Comparison of ENCODE assay signal across 11 mouse cellular contexts in the genomic region with DNA sequence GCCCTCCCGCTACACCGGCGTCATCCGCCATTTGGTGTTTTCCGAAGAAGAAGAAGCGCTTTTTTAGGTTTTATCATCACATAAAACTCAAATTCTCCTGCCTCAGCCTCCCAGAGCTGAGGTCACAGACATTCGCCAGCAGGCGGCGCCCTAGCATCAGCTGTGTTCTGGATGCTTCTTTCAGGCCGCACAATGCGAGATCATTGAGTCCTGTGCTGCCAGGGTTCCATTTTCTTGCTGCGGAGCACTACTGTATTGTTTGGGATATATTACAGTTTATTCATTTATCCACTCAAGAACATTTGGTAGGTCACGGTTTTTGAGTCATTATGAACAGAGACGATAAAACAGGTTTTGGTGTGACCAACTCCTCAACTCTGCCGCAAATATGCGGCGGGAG. TPM values are rescaled to one million over a fixed set of nuclear protein-coding genes. Genes with fewer than 3 reads are reported as not detected.
DNase-seq lines count a peak whose midpoint lies in the region; ATAC-seq and TF ChIP-seq lines count a peak whose summit lies in the region.
"Had no signal": no experiment of that assay in that cellular context is flagged by ENCODE, and none has a peak within 500 bp of the region (broad histone marks: within the 10 kb centered on the region; RNA-seq: fewer than 3 reads in every experiment).

No protein-coding gene starts in this region.

- ATAC-seq in lung, embryonic 14.5 days (ENCODE audit: insufficient read depth) = no peak
- no peak for ATAC-seq in stomach, postnatal 0 days (ENCODE audit: low FRiP score, low TSS enrichment)
- ATAC-seq in hindbrain, embryonic 13.5 days (ENCODE audit: low FRiP score) = no peak

- peaks cover 73% of the 10 kb centered on the region for H3K36me3 ChIP-seq in lung, embryonic 14.5 days (ENCODE audit: insufficient read depth)
- peaks cover 15% of the 10 kb centered on the region for H3K36me3 ChIP-seq in stomach, postnatal 0 days (ENCODE audit: control insufficient read depth, insufficient read depth, low read length)
- H3K36me3 ChIP-seq in hindbrain, embryonic 13.5 days = peaks cover 71% of the 10 kb centered on the region

- H3K27me3 ChIP-seq in lung, embryonic 14.5 days (ENCODE audit: insufficient read depth, low read length) = no peaks in the 10 kb centered on the region
- no peaks in the 10 kb centered on the region for H3K27me3 ChIP-seq in stomach, postnatal 0 days (ENCODE audit: control insufficient read depth, insufficient read depth, low read length)
- no peaks in the 10 kb centered on the region for H3K27me3 ChIP-seq in hindbrain, embryonic 13.5 days
- H3K27me3 ChIP-seq: heart, embryonic 15.5 days; megakaryocyte, embryonic 14.5 days had no signal

- H3K9me3 ChIP-seq in lung, embryonic 14.5 days (ENCODE audit: low read depth, low read length) = no peaks in the 10 kb centered on the region
- H3K9me3 ChIP-seq in stomach, postnatal 0 days (ENCODE audit: control insufficient read depth, low read length) = no peaks in the 10 kb centered on the region
- H3K9me3 ChIP-seq in hindbrain, embryonic 13.5 days = no peaks in the 10 kb centered on the region
- H3K9me3 ChIP-seq: heart, embryonic 15.5 days; megakaryocyte, embryonic 14.5 days had no signal

- peak; percentile 45 for TF ChIP-seq CTCF in lung, embryonic 14.5 days (IDR thresholded peaks at IDR 0.05; ENCODE audit: low read depth)
- TF ChIP-seq CTCF in stomach, postnatal 0 days (IDR thresholded peaks at IDR 0.05; ENCODE audit: low read depth) = peak; percentile 46

- no peaks in the 10 kb centered on the region for H3K4me1 ChIP-seq in lung, embryonic 14.5 days (ENCODE audit: insufficient read depth)
- H3K4me1 ChIP-seq in stomach, postnatal 0 days (replicated peaks; ENCODE audit: control insufficient read depth, insufficient read depth) = no peaks in the 10 kb centered on the region
- no peaks in the 10 kb centered on the region for H3K4me1 ChIP-seq in hindbrain, embryonic 13.5 days (replicated peaks)
- H3K4me1 ChIP-seq: heart, embryonic 15.5 days had no signal

- TF ChIP-seq EP300 in stomach, postnatal 0 days (optimal IDR thresholded peaks at IDR 0.05) = no peak

- DNase-seq in adrenal gland, postnatal 14 days = peak; percentile 25
- no peak for DNase-seq in adrenal gland, postnatal 10 days
- peak; percentile 20 for DNase-seq in lung, embryonic 14.5 days
- DNase-seq in lung, postnatal 14 days = no peak
- DNase-seq in T-cell, adult 2 months (ENCODE audit: low spot score) = peak; percentile 18
- no peak for DNase-seq in stomach, postnatal 0 days (ENCODE audit: low spot score)
- DNase-seq in layer of hippocampus, adult 9-11 months = no peak
- DNase-seq: left cerebral cortex, postnatal 4 days had no signal

- no peak overlapping the region for H3K4me2 ChIP-seq in lung, embryonic 14.5 days
- no peak overlapping the region for H3K4me2 ChIP-seq in stomach, postnatal 0 days (replicated peaks; ENCODE audit: low read depth)
- H3K4me2 ChIP-seq in hindbrain, embryonic 13.5 days = no peak overlapping the region
- H3K4me2 ChIP-seq: heart, embryonic 15.5 days had no signal

- no peak overlapping the region for H3K27ac ChIP-seq in lung, embryonic 14.5 days (ENCODE audit: low read depth)
- no peak overlapping the region for H3K27ac ChIP-seq in stomach, postnatal 0 days (replicated peaks)
- H3K27ac ChIP-seq in hindbrain, embryonic 13.5 days = no peak overlapping the region
- H3K27ac ChIP-seq: heart, embryonic 15.5 days had no signal

- H3K4me3 ChIP-seq in lung, embryonic 14.5 days (ENCODE audit: low read depth, low read length) = no peak overlapping the region
- H3K4me3 ChIP-seq in stomach, postnatal 0 days (ENCODE audit: low read depth, low read length) = no peak overlapping the region
- no peak overlapping the region for H3K4me3 ChIP-seq in hindbrain, embryonic 13.5 days
- H3K4me3 ChIP-seq: heart, embryonic 15.5 days; megakaryocyte, embryonic 14.5 days had no signal

- 96% methylated on average over 17 of the region's 17 CpGs for WGBS in lung, embryonic 14.5 days
- 98% methylated on average over 17 of the region's 17 CpGs for WGBS in stomach, postnatal 0 days
- WGBS in hindbrain, embryonic 13.5 days = 98% methylated on average over 17 of the region's 17 CpGs

- no peak overlapping the region for H3K9ac ChIP-seq in lung, embryonic 14.5 days
- H3K9ac ChIP-seq in stomach, postnatal 0 days (ENCODE audit: low read length) = no peak overlapping the region
- no peak overlapping the region for H3K9ac ChIP-seq in hindbrain, embryonic 13.5 days
- H3K9ac ChIP-seq: heart, embryonic 15.5 days had no signal

RNA-seq across cellular contexts. Expression of gene Terf2, which starts 11.0 kb away (rescaled TPM):
- total RNA-seq in adrenal gland, postnatal 14 days (2021) = 25.0 and 26.2 TPM in 2 replicates
- 10 to 100 TPM; 22.0 to 26.4 TPM for total RNA-seq in adrenal gland, postnatal 10 days (2021)
- 13.7 and 14.7 TPM in 2 replicates for polyA plus RNA-seq in lung, embryonic 14.5 days (2014; fragmentation: Nextera tagmentation; extraction: Ambion mirVana)
- 12.1 and 12.7 TPM in 2 replicates for polyA plus RNA-seq in stomach, postnatal 0 days (2015; fragmentation: Nextera tagmentation; extraction: Ambion mirVana)
- polyA plus RNA-seq in hindbrain, embryonic 13.5 days (2015; fragmentation: Nextera tagmentation; extraction: Ambion mirVana) = 28.3 and 28.8 TPM in 2 replicates

RNA-seq across cellular contexts. Expression of gene Tmed6, which starts 19.9 kb away (rescaled TPM):
- not detected in 2 replicates for total RNA-seq in adrenal gland, postnatal 14 days (2021)
- not detected for total RNA-seq in adrenal gland, postnatal 10 days (2021)
- polyA plus RNA-seq in lung, embryonic 14.5 days (2014; fragmentation: Nextera tagmentation; extraction: Ambion mirVana) = 1.1 and 2.9 TPM in 2 replicates
- polyA plus RNA-seq in stomach, postnatal 0 days (2015; fragmentation: Nextera tagmentation; extraction: Ambion mirVana) = 79.6 and 81.7 TPM in 2 replicates
- polyA plus RNA-seq in hindbrain, embryonic 13.5 days (2015; fragmentation: Nextera tagmentation; extraction: Ambion mirVana) = not detected in 2 replicates
- total RNA-seq: left cerebral cortex, postnatal 4 days had no signal
- polyA plus RNA-seq: heart, embryonic 15.5 days had no signal

RNA-seq across cellular contexts. Expression of gene Nip7, which starts 28.7 kb away (rescaled TPM):
- 40.1 and 50.2 TPM in 2 replicates for total RNA-seq in adrenal gland, postnatal 14 days (2021)
- 10 to 100 TPM; 32.9 to 48.6 TPM for total RNA-seq in adrenal gland, postnatal 10 days (2021)
- 101 and 108 TPM in 2 replicates for polyA plus RNA-seq in lung, embryonic 14.5 days (2014; fragmentation: Nextera tagmentation; extraction: Ambion mirVana)
- polyA plus RNA-seq in stomach, postnatal 0 days (2015; fragmentation: Nextera tagmentation; extraction: Ambion mirVana) = 49.5 and 49.9 TPM in 2 replicates
- polyA plus RNA-seq in hindbrain, embryonic 13.5 days (2015; fragmentation: Nextera tagmentation; extraction: Ambion mirVana) = 73.7 and 77.6 TPM in 2 replicates

RNA-seq across cellular contexts. Expression of gene Cog8, which starts 28.9 kb away (rescaled TPM):
- 29.4 and 30.3 TPM in 2 replicates for total RNA-seq in adrenal gland, postnatal 14 days (2021)
- total RNA-seq in adrenal gland, postnatal 10 days (2021) = 10 to 100 TPM; 24.2 to 26.6 TPM
- polyA plus RNA-seq in lung, embryonic 14.5 days (2014; fragmentation: Nextera tagmentation; extraction: Ambion mirVana) = 37.0 and 40.8 TPM in 2 replicates
- 22.2 and 24.1 TPM in 2 replicates for polyA plus RNA-seq in stomach, postnatal 0 days (2015; fragmentation: Nextera tagmentation; extraction: Ambion mirVana)
- polyA plus RNA-seq in hindbrain, embryonic 13.5 days (2015; fragmentation: Nextera tagmentation; extraction: Ambion mirVana) = 39.6 and 40.9 TPM in 2 replicates

RNA-seq across cellular contexts. Expression of gene Pdf, which starts 36.9 kb away (rescaled TPM):
- 34.9 and 38.6 TPM in 2 replicates for total RNA-seq in adrenal gland, postnatal 14 days (2021)
- 10 to 100 TPM; 36.4 to 42.2 TPM for total RNA-seq in adrenal gland, postnatal 10 days (2021)
- 40.8 and 45.6 TPM in 2 replicates for polyA plus RNA-seq in lung, embryonic 14.5 days (2014; fragmentation: Nextera tagmentation; extraction: Ambion mirVana)
- 26.5 and 28.2 TPM in 2 replicates for polyA plus RNA-seq in stomach, postnatal 0 days (2015; fragmentation: Nextera tagmentation; extraction: Ambion mirVana)
- 36.8 and 38.5 TPM in 2 replicates for polyA plus RNA-seq in hindbrain, embryonic 13.5 days (2015; fragmentation: Nextera tagmentation; extraction: Ambion mirVana)

Comparison
In these comparisons a context has a peak if more than half of its experiments do, and no peak if none do; other contexts are left out.
1. DNase-seq: peak in adrenal gland, postnatal 14 days (single experiment), lung, embryonic 14.5 days (single experiment) and T-cell, adult 2 months (single experiment); none in adrenal gland, postnatal 10 days (single experiment), lung, postnatal 14 days (single experiment), stomach, postnatal 0 days (single experiment) and layer of hippocampus, adult 9-11 months (single experiment).
2. RNA of gene Tmed6, which starts 19.9 kb away (polyA plus RNA-seq): 79.6 to 81.7 TPM in stomach, postnatal 0 days; 1.1 to 2.9 TPM in lung, embryonic 14.5 days and not detected in hindbrain, embryonic 13.5 days; every median in the first group is over 10 times any median in the second.